Comparison of ENCODE assay signal across 9 mouse cellular contexts in the genomic region with DNA sequence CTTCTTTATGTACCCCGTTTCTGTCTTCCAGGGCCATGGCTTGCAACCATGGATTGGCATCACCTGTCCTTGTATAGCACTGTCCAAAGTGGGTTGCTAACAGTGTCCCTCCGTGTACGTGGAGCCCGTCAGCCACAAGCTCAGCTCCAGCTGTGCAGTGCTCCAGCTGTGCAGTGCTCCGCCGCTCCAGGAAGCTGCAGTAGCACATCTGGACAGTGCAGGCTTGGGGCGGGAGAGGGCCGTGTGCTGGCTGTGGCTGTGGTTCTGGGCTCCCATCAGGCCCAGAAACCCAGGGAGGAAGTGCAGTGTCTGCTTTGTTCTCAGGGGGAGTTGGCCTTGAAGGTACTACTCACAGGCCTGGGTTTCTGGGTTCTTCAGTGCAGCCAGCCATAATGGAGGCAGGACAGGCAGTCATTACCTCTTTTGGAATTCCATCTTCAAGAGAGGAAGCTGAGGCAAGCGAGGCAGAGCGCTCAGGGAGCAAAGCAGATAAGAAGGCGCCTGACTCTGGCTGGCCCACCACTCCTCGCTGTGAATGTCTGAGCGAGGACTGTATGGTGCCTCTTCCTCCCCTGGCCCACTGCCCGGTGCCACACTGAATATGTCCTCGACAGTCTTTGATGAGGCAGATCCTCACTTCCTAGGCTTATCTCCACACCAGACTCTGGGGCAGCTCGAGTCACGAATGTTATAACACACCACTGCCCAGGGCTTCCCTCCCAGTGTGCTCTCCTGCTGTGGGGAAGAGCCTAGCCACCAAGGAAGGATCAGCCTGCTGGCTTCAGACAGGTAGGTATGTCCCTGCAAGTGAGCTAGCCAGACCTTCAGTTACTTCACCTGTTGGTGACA. TPM values are rescaled to one million over a fixed set of nuclear protein-coding genes. Genes with fewer than 3 reads are reported as not detected.
DNase-seq lines count a peak whose midpoint lies in the region; ATAC-seq and TF ChIP-seq lines count a peak whose summit lies in the region.
"Had no signal": no experiment of that assay in that cellular context is flagged by ENCODE, and none has a peak within 500 bp of the region (broad histone marks: within the 10 kb centered on the region; RNA-seq: fewer than 3 reads in every experiment).

No protein-coding gene starts in this region.

- WGBS in heart, embryonic 16.5 days, result 19% methylated on average over 17 of the region's 17 CpGs
- WGBS in forebrain, postnatal 0 days, result 74% methylated on average over 17 of the region's 17 CpGs

- peak; percentile 65 for DNase-seq in adrenal gland, postnatal 10 days
- DNase-seq in adrenal gland, adult 18-20 months (ENCODE audit: low spot score in 2 of 2), result no peak
- DNase-seq in MEL-GATA-1-ER (ENCODE audit: extremely low read depth, low read depth), result peak; percentile 91
- DNase-seq in lung, postnatal 36 days, result peak; percentile 51
- no peak for DNase-seq in forebrain, postnatal 0 days
- DNase-seq in kidney, adult 8-10 months, result no peak
- no peak for DNase-seq in urinary bladder, postnatal 36 days (ENCODE audit: low spot score in 2 of 2)

- peak; percentile 72 for ATAC-seq in heart, embryonic 16.5 days (replicated peaks; ENCODE audit: extremely low read depth, insufficient read depth, low FRiP score)
- no peak for ATAC-seq in forebrain, postnatal 0 days

- no peaks in the 10 kb centered on the region for H3K27me3 ChIP-seq in heart, embryonic 16.5 days (ENCODE audit: control insufficient read depth, insufficient read depth, low read length)
- no peaks in the 10 kb centered on the region for H3K27me3 ChIP-seq in forebrain, postnatal 0 days (ENCODE audit: insufficient read depth, low read length)

- peak overlapping the region; percentile 87 for H3K27ac ChIP-seq in heart, embryonic 16.5 days (ENCODE audit: low read length)
- no peak overlapping the region for H3K27ac ChIP-seq in forebrain, postnatal 0 days (ENCODE audit: low read depth, low read length)
- H3K27ac ChIP-seq: midbrain, embryonic 12.5 days had no signal

- no peaks in the 10 kb centered on the region for H3K36me3 ChIP-seq in heart, embryonic 16.5 days (ENCODE audit: control insufficient read depth, insufficient read depth)
- H3K36me3 ChIP-seq in forebrain, postnatal 0 days (ENCODE audit: insufficient read depth), result no peaks in the 10 kb centered on the region
- H3K36me3 ChIP-seq: midbrain, embryonic 12.5 days had no signal

- no peak overlapping the region for H3K4me2 ChIP-seq in heart, embryonic 16.5 days (ENCODE audit: low read depth, low read length)
- H3K4me2 ChIP-seq in forebrain, postnatal 0 days (ENCODE audit: low read depth), result no peak overlapping the region
- H3K4me2 ChIP-seq: midbrain, embryonic 12.5 days had no signal

- no peak for TF ChIP-seq CTCF in forebrain, postnatal 0 days (IDR thresholded peaks at IDR 0.05; ENCODE audit: low read depth)

- peak overlapping the region; percentile 34; the same call in 1 of the 2 replicates for H3K9ac ChIP-seq in heart, embryonic 16.5 days (ENCODE audit: low read length)
- H3K9ac ChIP-seq in forebrain, postnatal 0 days, result no peak overlapping the region
- H3K9ac ChIP-seq: midbrain, embryonic 12.5 days had no signal

- H3K4me3 ChIP-seq in heart, embryonic 16.5 days (ENCODE audit: low read length), result no peak overlapping the region
- H3K4me3 ChIP-seq in forebrain, postnatal 0 days (ENCODE audit: low read depth, low read length), result no peak overlapping the region
- H3K4me3 ChIP-seq: midbrain, embryonic 12.5 days had no signal

- H3K9me3 ChIP-seq in heart, embryonic 16.5 days (replicated peaks; ENCODE audit: control insufficient read depth, low read length), result no peaks in the 10 kb centered on the region
- no peaks in the 10 kb centered on the region for H3K9me3 ChIP-seq in forebrain, postnatal 0 days (ENCODE audit: low read length)
- H3K9me3 ChIP-seq: midbrain, embryonic 12.5 days had no signal

- H3K4me1 ChIP-seq in heart, embryonic 16.5 days (ENCODE audit: control insufficient read depth, insufficient read depth, low read length), result peaks cover 36% of the 10 kb centered on the region
- H3K4me1 ChIP-seq in forebrain, postnatal 0 days (ENCODE audit: insufficient read depth), result peaks cover 13% of the 10 kb centered on the region
- H3K4me1 ChIP-seq: midbrain, embryonic 12.5 days had no signal

RNA-seq across cellular contexts. Expression of gene Furin, which starts 39.4 kb away (rescaled TPM):
- total RNA-seq in adrenal gland, postnatal 10 days (2021), result 100 to 1,000 TPM; 113 to 129 TPM
- total RNA-seq in adrenal gland, adult 18-20 months (2021), result 100 to 1,000 TPM; 143 to 158 TPM
- polyA plus RNA-seq in heart, embryonic 16.5 days (2015; fragmentation: Nextera tagmentation; extraction: Ambion mirVana), result 11.0 and 14.3 TPM in 2 replicates
- total RNA-seq in forebrain, postnatal 0 days (2014; rRNA removed), result 16.9 and 21.8 TPM in 2 replicates
- polyA plus RNA-seq in forebrain, postnatal 0 days (2015; fragmentation: Nextera tagmentation; extraction: Ambion mirVana), result 6.8 and 7.7 TPM in 2 replicates

RNA-seq across cellular contexts. Expression of gene Fes, which starts 56.9 kb away (rescaled TPM):
- 10 to 100 TPM; 13.2 to 17.1 TPM for total RNA-seq in adrenal gland, postnatal 10 days (2021)
- 10 to 100 TPM in 1 of 2 experiments, 1 to 10 TPM in 1; 8.4 to 13.0 TPM for total RNA-seq in adrenal gland, adult 18-20 months (2021)
- polyA plus RNA-seq in heart, embryonic 16.5 days (2015; fragmentation: Nextera tagmentation; extraction: Ambion mirVana), result 14.1 and 15.4 TPM in 2 replicates
- 4.5 and 6.4 TPM in 2 replicates for total RNA-seq in forebrain, postnatal 0 days (2014; rRNA removed)
- polyA plus RNA-seq in forebrain, postnatal 0 days (2015; fragmentation: Nextera tagmentation; extraction: Ambion mirVana), result 2.5 and 2.8 TPM in 2 replicates

Comparison
In these comparisons a context has a peak if more than half of its experiments do, and no peak if none do; other contexts are left out.
1. DNase-seq: peak in adrenal gland, postnatal 10 days (single experiment), MEL-GATA-1-ER (single experiment) and lung, postnatal 36 days (single experiment); none in adrenal gland, adult 18-20 months (0 of 2), forebrain, postnatal 0 days (single experiment), kidney, adult 8-10 months (0 of 2) and urinary bladder, postnatal 36 days (0 of 2).